Mouse (Mus musculus) yolk sac, embryonic 10.5 days (tissue): ENCODE measurements at regions not wholly inside any gene's neighbourhood (a gene's known extent, or its start where the extent isn't known, plus 50 kb on each side); places are given as distances from the start of the nearest gene placed in this dataset.
A peak's percentile ranks its signal among the peaks of the same experiment; 100 is the strongest.

ENCODE experiments used
- DNase-seq: peaks from one replicate; pipeline ENCODE4 v3.0.0-alpha.2; 2017; ENCODE audit warnings: low spot score

DNA sequence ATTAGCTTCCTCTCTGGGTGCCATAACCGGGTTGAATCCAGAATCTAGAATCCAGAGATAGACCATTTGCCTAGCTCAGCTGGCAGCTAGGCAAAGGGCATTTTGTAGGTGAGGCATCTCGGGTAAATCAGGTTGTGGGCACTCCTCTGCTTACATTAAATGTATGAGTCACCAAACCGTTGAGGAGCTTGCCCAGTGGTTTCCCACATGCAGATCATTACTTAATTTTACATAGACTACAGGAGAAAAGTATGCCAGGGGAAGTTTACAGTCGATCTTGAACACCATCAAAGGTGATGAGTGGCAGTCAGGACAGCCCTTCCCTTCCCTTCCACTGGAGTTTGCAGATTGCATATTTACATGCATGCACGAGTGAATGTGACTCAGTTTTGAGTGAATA lies 128.5 kb upstream of the Peli2 start:
- no peak for DNase-seq

GRCm38 (mm10) chr14:47992851-47993250 lies 127.8 kb upstream of the Peli2 start:
- no peak for DNase-seq

GRCm38 (mm10) chr14:47998936-47999335 lies 121.7 kb upstream of the Peli2 start:
- DNase-seq = no peak

DNA sequence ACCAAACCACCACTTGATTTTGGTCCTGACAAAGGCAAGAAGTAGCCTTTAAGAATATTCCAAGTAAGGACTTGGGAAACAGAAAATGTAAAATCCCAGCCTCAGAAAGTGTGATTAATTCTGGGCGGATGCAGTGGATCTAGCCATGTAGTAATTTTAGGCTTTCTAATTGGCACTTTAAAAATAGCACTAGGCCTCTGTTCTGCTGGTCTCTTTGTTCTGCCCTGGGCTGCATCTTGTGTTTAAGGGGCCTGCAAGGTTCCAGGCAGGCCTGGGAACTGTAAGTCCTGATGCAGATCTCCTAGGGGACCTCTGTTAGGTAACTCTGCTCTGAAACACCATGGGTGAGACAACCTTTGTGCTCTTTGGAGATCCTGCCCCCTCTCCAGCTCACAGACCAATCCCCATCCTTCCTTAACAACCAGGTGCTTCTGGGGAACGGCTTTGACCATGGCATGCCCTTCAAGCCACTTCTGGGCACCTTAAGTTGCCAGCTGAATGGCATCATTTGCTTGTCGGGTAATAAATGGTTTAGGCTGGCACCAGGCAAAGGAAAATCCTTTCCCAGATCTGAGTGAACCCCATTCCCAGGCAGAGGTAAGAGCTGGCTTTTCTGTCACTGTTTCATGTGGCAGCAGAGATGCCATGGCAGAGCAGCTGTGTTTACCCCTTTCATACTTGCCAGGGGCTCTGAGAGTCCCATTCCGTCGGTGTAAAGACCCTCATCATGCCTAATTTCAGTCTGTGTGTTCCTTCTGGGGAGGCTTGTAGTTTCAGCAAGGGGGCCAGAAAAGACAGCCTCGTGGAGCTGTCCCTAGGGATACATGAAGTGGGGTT lies 115.3 kb upstream of the Peli2 start:
- no peak for DNase-seq

DNA sequence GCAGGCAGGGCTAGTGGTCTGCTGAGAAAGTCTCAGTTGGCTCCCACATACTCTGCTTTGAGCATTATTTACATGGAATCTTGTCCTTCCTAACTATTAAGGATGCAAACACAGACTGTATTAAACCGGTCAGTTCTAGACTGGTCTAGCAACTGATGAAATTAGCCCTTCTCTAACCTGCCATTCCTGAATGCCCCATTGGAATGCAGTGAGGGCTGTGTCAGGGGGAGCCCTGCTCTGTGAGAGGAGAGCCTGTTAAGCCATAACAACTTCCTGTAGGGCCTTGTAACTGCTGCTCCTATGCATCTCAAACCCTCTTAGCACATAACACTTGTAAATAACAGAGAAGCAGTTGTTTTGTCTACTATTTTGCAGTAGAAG lies 114.7 kb upstream of the Peli2 start:
- no peak for DNase-seq

DNA sequence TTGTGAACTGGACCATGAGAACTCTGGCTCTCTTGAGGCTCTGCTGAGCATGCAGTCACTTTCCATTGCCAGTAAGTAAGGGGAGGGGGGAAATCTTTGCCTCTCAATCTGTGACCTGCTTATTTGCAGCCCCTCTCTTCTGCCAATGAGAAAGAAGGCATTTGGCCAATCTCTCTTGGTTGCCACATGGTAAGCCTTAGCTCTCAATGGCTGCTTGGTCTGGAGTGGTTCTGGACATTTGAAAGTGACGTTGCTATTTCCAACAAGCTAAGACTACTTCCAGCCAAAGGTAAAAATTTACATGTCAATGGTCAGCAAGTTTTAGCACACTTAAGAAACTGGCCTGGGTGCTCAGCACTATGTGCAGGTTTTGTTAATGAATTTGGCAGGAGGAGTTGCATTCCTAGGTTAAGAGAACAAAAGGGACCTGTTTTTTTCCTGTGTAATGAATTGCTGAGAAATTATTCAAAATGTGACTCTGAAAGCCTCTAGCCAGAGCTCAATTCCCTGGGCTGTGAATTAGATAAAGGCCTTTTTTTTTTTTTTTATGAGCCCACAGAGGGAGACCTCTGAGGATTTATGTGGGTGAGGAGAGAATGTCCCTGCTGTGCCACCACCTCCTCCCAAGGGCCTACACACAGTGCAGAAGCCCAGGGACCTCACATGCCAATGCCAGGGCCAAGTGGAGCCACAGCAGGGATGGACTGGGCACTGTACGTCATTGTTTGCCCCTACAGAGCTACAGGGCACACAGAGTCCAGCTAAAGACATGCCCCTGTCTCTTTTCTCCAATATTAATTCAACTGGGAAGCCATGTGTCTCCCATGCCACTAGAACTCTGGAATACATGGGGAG lies 108.0 kb upstream of the Peli2 start:
- DNase-seq = no peak

DNA sequence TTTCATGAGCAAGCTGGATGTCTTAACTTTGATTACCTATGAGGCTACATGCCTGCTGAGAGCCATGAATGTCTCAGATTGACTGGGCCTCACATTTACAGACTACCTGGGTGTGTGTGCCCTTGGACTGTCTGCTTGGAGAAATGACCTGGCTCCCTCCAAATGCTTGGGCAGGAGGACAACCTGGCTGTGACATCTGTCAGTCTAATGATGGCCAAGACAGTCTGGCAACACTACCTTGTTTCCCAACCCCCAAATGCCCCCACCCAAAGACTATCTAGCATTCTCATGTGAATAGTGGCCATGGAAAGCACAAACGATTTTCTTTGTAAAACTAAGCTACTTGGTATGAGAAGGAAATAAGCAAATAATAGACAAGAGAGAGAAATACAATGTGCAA lies 107.2 kb upstream of the Peli2 start:
- no peak for DNase-seq

DNA sequence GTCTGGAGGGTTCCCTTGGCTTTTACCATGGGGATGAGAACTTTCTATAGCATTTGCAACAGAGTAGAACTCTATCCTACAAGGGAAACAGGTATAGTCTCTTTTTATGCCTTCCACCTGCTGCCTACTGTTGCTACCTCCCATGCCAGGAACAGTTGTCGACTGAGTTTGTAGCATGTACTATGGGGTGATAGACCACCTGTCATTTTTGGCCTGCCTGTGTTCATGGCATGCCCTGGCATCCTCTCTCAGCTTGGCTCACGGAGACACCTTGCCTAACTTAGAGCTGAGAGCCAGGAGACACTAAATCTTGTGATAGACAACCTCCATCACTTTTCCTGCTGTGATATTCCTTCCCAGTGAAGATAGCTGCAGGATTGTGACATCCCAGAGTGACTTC lies 105.8 kb upstream of the Peli2 start:
- DNase-seq = no peak

DNA sequence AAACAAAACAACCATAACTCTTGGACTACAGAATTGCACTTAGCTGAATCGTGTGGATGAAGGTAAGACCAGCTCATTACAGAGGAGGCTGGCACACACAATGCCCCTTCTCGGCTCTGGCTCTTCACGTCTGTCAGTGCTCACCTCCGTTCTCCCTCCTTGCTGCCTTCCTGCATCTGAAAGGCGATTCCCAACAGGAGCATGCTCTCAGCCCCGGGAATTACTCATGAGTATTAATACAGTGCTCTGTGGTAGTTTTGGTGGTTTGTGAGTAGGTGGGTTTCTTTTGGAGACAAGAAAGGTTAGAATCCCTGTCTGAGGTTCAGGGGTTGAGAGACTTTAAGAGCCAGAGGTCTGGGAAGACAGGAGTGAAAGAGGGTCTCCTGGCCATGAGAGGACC lies 102.7 kb upstream of the Peli2 start:
- DNase-seq = no peak

- DNase-seq = no peak
Measured at GRCm38 (mm10) chr14:48019331-48019730, 101.3 kb upstream of the Peli2 start.

- no peak for DNase-seq
Measured at GRCm38 (mm10) chr14:48022271-48022670, 98.4 kb upstream of the Peli2 start.

GRCm38 (mm10) chr14:48024051-48024693 lies 96.5 kb upstream of the Peli2 start:
- DNase-seq = no peak

- DNase-seq = no peak
Measured at GRCm38 (mm10) chr14:48039286-48039790, 81.3 kb upstream of the Peli2 start.

DNA sequence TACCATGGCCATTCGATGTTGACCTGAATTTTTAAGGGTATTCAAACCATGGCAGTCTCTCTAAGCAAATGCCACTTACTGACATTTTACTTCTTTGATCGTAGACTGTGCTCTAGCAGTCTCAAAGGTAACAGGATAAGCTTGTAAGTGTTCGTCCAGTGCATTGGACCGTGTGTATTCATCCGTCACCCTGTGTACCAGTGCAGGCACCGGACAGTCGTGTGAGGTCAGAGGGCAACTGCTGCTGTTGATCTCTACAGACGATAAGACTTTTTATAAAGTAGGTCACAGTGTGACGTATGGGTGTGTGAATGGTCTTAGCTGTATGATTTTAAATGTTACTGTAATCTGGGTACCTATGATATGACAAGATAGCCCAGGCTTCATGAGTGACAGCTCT lies 74.5 kb upstream of the Peli2 start:
- no peak for DNase-seq

GRCm38 (mm10) chr14:48046831-48047230 lies 73.8 kb upstream of the Peli2 start:
- no peak for DNase-seq

DNA sequence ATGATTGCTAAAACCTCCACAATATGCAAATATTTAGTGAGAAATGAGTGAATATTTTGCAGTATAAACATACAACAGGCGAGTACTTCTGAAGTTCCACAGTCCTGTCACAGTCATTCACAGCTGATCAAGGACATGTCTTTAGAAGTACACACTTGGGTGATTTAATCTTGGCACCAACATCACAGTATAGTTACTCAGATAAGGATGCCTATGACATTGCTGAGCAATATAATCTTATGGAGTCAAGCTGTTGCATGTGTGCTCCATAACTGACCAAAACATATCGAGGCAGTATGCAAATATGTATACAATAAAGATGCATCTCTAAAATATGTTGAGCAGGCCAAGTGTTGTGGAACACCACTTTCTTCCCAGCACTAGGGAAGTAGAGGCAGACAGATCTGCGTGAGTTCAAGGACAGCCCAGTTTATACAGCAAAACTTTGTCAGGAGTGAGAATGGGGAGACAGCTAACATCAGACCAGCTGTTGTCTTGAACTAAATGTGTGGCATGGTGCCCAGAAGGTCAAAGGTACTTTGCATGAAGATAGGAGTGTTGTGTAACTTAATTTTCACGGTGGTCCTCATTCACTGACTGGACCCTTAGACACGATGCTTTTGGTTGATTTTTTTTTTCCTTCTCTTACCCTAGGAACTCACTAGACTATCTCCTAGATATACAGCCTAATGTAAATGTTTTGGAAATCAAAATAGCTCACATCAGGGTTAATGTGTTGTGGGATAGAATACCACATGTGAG lies 70.7 kb upstream of the Peli2 start:
- DNase-seq = no peak

DNA sequence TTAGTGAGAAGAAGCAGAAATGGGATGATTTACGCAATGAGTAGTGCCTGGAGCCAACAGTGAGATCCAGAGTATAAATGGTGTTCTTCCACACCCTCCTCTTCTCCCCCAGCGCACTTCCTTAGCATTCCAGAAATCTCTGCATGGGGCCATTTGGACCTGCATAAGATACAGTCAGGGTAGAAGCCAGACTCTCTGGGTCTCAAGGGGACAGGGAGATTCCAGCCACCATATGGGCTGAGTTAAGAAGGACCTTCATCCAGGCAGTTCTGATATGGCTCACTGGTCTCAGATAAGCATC lies 70.2 kb upstream of the Peli2 start:
- no peak for DNase-seq

- DNase-seq = no peak
Measured at GRCm38 (mm10) chr14:48051971-48052370, 68.7 kb upstream of the Peli2 start.

- no peak for DNase-seq
Measured at GRCm38 (mm10) chr14:48052405-48052804, 68.2 kb upstream of the Peli2 start.

DNA sequence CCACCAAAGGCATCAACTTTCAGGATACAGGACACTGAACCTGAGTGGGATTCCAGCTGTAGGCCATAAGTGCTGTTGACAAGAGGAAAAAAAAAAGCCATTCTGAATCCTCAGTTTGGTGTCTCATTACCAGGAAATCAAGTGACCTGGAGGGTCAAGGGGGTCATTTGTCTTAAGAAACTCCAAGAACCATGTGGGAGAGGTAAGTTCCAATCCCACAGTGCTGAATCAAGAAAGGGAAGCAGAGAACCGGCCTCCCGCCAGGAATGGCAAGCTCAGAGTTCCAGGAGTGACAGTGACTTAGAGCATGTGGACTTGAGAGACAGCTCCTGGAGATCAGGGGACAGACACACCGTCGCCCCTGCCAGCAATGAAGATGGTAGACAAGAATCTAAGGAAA lies 67.5 kb upstream of the Peli2 start:
- DNase-seq = peak; percentile 1

GRCm38 (mm10) chr14:48054719-48055118 lies 65.9 kb upstream of the Peli2 start:
- DNase-seq = no peak

- DNase-seq = no peak
Measured at GRCm38 (mm10) chr14:48055861-48056260, 64.8 kb upstream of the Peli2 start.
